Mouse (Mus musculus) ES-Bruce4 (cell line): Measurements from ENCODE around the gene Fam24b.

ENCODE experiments used
- EP300 ChIP-seq: IDR thresholded peaks from 2 replicates; pipeline ENCODE4 v1.6.1; 2011; ENCODE audit warnings: low read depth, low read length; ENCODE audit not compliant: insufficient read depth
- POLR2A ChIP-seq: IDR thresholded peaks from one replicate; pipeline ENCODE4 v1.8.1; 2011; ENCODE audit warnings: low read length; ENCODE audit not compliant: insufficient read depth

- TF ChIP-seq EP300: no peak
- no peak for TF ChIP-seq POLR2A
These were observed 32.9 kb upstream of the Fam24b start for GRCm38 (mm10) chr7:131362269-131362614.
